Mouse (Mus musculus) kidney, embryonic 14.5 days (tissue): Measurements from ENCODE around the gene Coq2. TPM values are rescaled to one million over a fixed set of nuclear protein-coding genes. Genes with fewer than 3 reads are reported as not detected.

ENCODE experiments used
- ATAC-seq: fragments of 200-750 bp; cut with Nextera tagmentation; 2 replicates; pipeline ENCODE4 v1.8.0; 2017; ENCODE audit warnings: moderate number of reproducible peaks, mild to moderate bottlenecking, moderate TSS enrichment, moderate library complexity; ENCODE audit not compliant: low FRiP score, low TSS enrichment
- H3K27ac ChIP-seq: fragments of 300-500 bp; sonication (generic); 2 replicates; pipeline ENCODE4 v1.5.1; 2014; ENCODE audit warnings: low read depth, mild to moderate bottlenecking, low read length, moderate library complexity, mixed read lengths
- H3K27me3 ChIP-seq: fragments of 300-500 bp; sonication (generic); 2 replicates; pipeline ENCODE4 v1.6.1; 2014; ENCODE audit warnings: mild to moderate bottlenecking, low read length; ENCODE audit not compliant: control insufficient read depth, insufficient read depth
- H3K36me3 ChIP-seq: fragments of 300-500 bp; sonication (generic); 2 replicates; pipeline ENCODE4 v1.6.1; 2014; ENCODE audit warnings: low read length, mixed read lengths; ENCODE audit not compliant: control insufficient read depth, insufficient read depth
- H3K4me1 ChIP-seq: fragments of 300-500 bp; sonication (generic); 2 replicates; pipeline ENCODE4 v1.6.1; 2014; ENCODE audit warnings: low read length, mixed read lengths; ENCODE audit not compliant: control insufficient read depth, insufficient read depth
- H3K4me2 ChIP-seq: fragments of 300-500 bp; sonication (generic); replicated peaks from 2 replicates; pipeline ENCODE4 v1.6.1; 2014; ENCODE audit warnings: low read depth, mild to moderate bottlenecking, low read length
- H3K4me3 ChIP-seq: fragments of 300-500 bp; sonication (generic); 2 replicates; pipeline ENCODE4 v1.5.1; 2014; ENCODE audit warnings: mild to moderate bottlenecking, low read length
- H3K9ac ChIP-seq: fragments of 300-500 bp; sonication (generic); 2 replicates; pipeline ENCODE4 v1.6.1; 2014; ENCODE audit warnings: low read depth, mild to moderate bottlenecking, low read length, moderate library complexity
- H3K9me3 ChIP-seq: fragments of 300-500 bp; sonication (generic); 2 replicates; pipeline ENCODE4 v1.6.1; 2016; ENCODE audit warnings: low read length; ENCODE audit not compliant: control insufficient read depth
- WGBS: fragments of 180-500 bp; shearing (Covaris S2); extraction: QIAGEN DNeasy Blood & Tissue Kit; methylation state at CpG from one replicate; pipeline ENCODE4 v1.1.7; 2014; 5-methylcytosine and 5-hydroxymethylcytosine counted together
- polyA plus RNA-seq: library from polyadenylated mRNA; unstranded; fragments of >200 nt; fragmentation: Nextera tagmentation; extraction: Ambion mirVana; gene quantifications from 2 replicates; pipeline ENCODE4 v1.2.1, GENCODE M21; 2014

The Coq2 gene
- polyA plus RNA-seq, 1 experiment from 2014 or later = 76.4 TPM

GRCm38 (mm10) chr5:100700861-100701620 lies 26.1 kb upstream of the Coq2 start:
- H3K27ac ChIP-seq = no peak overlapping the region
- 83% methylated on average over 13 of the region's 13 CpGs for WGBS
- no peak overlapping the region for H3K9ac ChIP-seq
- no peaks in the 10 kb centered on the region for H3K4me1 ChIP-seq
- no peak for ATAC-seq
- no peak overlapping the region for H3K4me3 ChIP-seq
- no peaks in the 10 kb centered on the region for H3K27me3 ChIP-seq
- no peak overlapping the region for H3K4me2 ChIP-seq
- no peaks in the 10 kb centered on the region; the same call in 1 of the 2 replicates for H3K9me3 ChIP-seq
- no peaks in the 10 kb centered on the region for H3K36me3 ChIP-seq

- 64% methylated on average over 2 of the region's 2 CpGs for WGBS
- Histone ChIP-seq H3K27ac (no peak overlapping the region), H3K27me3 (no peaks in the 10 kb centered on the region), H3K4me3 (no peak overlapping the region), H3K36me3 (no peaks in the 10 kb centered on the region), H3K4me1 (no peaks in the 10 kb centered on the region), H3K9me3 (no peaks in the 10 kb centered on the region), H3K9ac (no peak overlapping the region), H3K4me2 (no peak overlapping the region)
- no peak for ATAC-seq
Measured at GRCm38 (mm10) chr5:100697886-100698285, 22.9 kb upstream of the Coq2 start.

GRCm38 (mm10) chr5:100697398-100697797 lies 22.5 kb upstream of the Coq2 start:
- Histone ChIP-seq H3K9ac (no peak overlapping the region), H3K36me3 (no peaks in the 10 kb centered on the region), H3K4me3 (no peak overlapping the region), H3K27ac (no peak overlapping the region), H3K4me2 (no peak overlapping the region), H3K27me3 (no peaks in the 10 kb centered on the region), H3K9me3 (no peaks in the 10 kb centered on the region), H3K4me1 (no peaks in the 10 kb centered on the region)
- ATAC-seq = no peak
- 79% methylated on average over 2 of the region's 2 CpGs for WGBS

GRCm38 (mm10) chr5:100685631-100686030 lies 10.7 kb upstream of the Coq2 start:
- Histone ChIP-seq H3K4me3 (no peak overlapping the region), H3K9ac (no peak overlapping the region), H3K4me1 (no peaks in the 10 kb centered on the region), H3K27ac (no peak overlapping the region), H3K36me3 (no peaks in the 10 kb centered on the region), H3K27me3 (no peaks in the 10 kb centered on the region), H3K4me2 (no peak overlapping the region), H3K9me3 (no peaks in the 10 kb centered on the region)
- WGBS = 66% methylated on average over 4 of the region's 4 CpGs
- ATAC-seq = no peak

GRCm38 (mm10) chr5:100680542-100680933 lies 5.6 kb upstream of the Coq2 start:
- no peaks in the 10 kb centered on the region for H3K4me1 ChIP-seq
- no peak overlapping the region for H3K27ac ChIP-seq
- H3K27me3 ChIP-seq = no peaks in the 10 kb centered on the region
- no peaks in the 10 kb centered on the region for H3K36me3 ChIP-seq
- no peaks in the 10 kb centered on the region for H3K9me3 ChIP-seq
- no peak overlapping the region for H3K4me2 ChIP-seq
- ATAC-seq = no peak
- H3K4me3 ChIP-seq = no peak overlapping the region
- H3K9ac ChIP-seq = no peak overlapping the region
- 80% methylated on average over 6 of the region's 6 CpGs for WGBS

GRCm38 (mm10) chr5:100679911-100680541 lies 5.1 kb upstream of the Coq2 start:
- Histone ChIP-seq H3K4me3 (no peak overlapping the region), H3K9ac (no peak overlapping the region), H3K36me3 (no peaks in the 10 kb centered on the region), H3K4me1 (no peaks in the 10 kb centered on the region), H3K27me3 (no peaks in the 10 kb centered on the region), H3K4me2 (no peak overlapping the region), H3K9me3 (no peaks in the 10 kb centered on the region), H3K27ac (no peak overlapping the region)
- 53% methylated on average over 18 of the region's 18 CpGs for WGBS
- no peak for ATAC-seq

- Histone ChIP-seq H3K27ac (peak overlapping the region; percentile 78; the same call in 1 of the 2 replicates), H3K4me1 (peaks cover 9% of the 10 kb centered on the region; the same call in 1 of the 2 replicates), H3K27me3 (no peaks in the 10 kb centered on the region), H3K9ac (peak overlapping the region; percentile 89), H3K4me3 (peak overlapping the region; percentile 78), H3K9me3 (no peaks in the 10 kb centered on the region), H3K4me2 (peak overlapping the region; percentile 73), H3K36me3 (peaks cover 6% of the 10 kb centered on the region; the same call in 1 of the 2 replicates)
- under 1% methylated on average over 71 of the region's 71 CpGs for WGBS
- ATAC-seq = peak; percentile 96
Measured at GRCm38 (mm10) chr5:100673745-100674486, 1.0 kb downstream of the Coq2 start.

- ATAC-seq = no peak
- no peak overlapping the region for H3K4me3 ChIP-seq
- no peak overlapping the region for H3K4me2 ChIP-seq
- WGBS = 77% methylated on average over 4 of the region's 4 CpGs
- no peaks in the 10 kb centered on the region for H3K9me3 ChIP-seq
- no peaks in the 10 kb centered on the region for H3K27me3 ChIP-seq
- no peak overlapping the region for H3K9ac ChIP-seq
- H3K4me1 ChIP-seq = peaks cover 9% of the 10 kb centered on the region; the same call in 1 of the 2 replicates
- peaks cover 13% of the 10 kb centered on the region; the same call in 1 of the 2 replicates for H3K36me3 ChIP-seq
- H3K27ac ChIP-seq = no peak overlapping the region
Measured at GRCm38 (mm10) chr5:100672403-100672802, 2.5 kb downstream of the Coq2 start.
